Mouse (Mus musculus): ENCODE measurements around the gene Rhcg.

Rhcg gene

DNA sequence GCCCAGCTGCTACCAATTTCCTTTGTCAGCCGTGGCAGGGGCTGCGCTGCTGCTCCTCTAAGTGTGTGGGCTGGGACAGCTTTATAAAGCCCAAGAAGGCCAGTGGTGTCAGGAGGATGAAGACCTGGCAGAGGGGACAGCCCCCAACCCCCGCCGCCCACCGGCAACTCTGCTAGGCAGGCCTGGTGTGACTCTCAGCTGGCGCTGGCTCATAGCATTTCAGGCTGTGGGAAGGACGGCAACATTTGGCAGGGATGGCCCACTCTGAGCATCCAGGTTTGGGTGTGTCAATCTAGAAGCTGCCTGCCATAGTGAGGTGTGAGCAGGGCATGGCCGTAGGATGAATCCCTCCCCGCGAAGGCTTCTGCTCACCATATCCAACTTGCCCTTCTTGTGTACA is 17.3 kb downstream of the Rhcg start:
- DNase-seq, result no peak

GRCm38 (mm10) chr7:79594854-79595253 is 22.6 kb downstream of the Rhcg start:
- DNase-seq, result peak; percentile 90 to 92

GRCm38 (mm10) chr7:79591812-79592731 is 25.4 kb downstream of the Rhcg start:
- peak; percentile 62 to 72 for DNase-seq

GRCm38 (mm10) chr7:79590560-79591110 is 26.8 kb downstream of the Rhcg start:
- no peak for DNase-seq

DNA sequence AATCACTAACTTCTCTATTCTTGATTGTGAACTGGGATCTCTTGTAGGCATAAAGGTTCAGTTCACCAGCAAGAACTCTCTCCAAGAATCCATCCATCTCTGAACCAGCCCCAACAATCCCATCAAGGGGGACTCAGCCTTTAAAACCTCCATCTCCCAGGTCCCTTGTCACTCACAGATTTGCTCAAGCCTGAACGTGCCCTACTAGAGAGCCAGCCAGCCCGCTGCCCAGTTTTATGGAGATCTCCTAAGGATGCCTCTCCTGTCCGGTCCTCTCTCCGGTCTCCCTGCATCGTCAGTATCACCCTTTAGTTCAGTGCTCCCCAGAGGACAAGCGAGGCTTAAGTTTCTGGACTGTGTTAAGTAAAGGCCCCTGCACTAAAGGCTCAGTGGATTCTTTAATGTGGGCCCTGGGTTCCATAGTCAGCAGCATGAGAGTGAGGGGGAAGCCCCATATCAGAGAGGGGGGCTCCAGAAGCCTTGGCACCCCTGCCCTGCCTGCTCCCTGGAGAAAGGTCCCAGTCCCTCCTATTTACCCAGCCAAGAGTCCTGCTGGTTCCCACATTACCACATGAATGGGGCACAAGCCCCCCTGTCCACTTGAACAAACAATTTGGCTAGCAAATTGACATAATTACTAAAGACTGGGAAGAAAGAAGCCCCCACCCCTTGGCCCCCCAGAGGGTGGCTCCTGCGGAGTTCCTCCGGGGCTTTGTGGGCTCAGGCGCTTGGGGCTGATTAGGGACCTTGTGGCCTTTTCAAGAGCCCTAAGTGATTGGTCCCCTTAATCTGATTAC is 27.5 kb downstream of the Rhcg start:
- no peak for DNase-seq

- DNase-seq, result no peak
These were observed 29.2 kb downstream of the Rhcg start for GRCm38 (mm10) chr7:79588284-79588683.

DNA sequence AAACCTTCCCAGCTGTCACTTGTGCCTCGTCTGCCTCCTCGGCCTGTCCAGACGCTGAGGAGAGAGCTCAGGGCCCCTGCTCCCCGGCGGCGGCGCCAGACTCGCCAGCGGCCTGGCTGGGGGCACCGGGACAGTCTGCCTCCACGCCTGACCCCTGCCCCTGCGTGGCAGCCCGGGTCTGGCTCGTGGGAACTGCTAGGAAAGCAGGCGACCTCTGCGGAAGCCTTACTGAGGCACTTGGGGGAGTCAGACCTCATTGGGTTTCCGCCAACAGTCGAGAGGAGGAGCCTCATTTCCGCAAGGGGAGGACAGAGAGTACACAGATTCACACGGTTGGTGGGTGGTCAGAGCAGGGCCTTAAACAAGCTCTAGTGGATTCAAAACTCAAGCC is 38.6 kb downstream of the Rhcg start:
- DNase-seq, result peak; percentile 39 to 48

DNA sequence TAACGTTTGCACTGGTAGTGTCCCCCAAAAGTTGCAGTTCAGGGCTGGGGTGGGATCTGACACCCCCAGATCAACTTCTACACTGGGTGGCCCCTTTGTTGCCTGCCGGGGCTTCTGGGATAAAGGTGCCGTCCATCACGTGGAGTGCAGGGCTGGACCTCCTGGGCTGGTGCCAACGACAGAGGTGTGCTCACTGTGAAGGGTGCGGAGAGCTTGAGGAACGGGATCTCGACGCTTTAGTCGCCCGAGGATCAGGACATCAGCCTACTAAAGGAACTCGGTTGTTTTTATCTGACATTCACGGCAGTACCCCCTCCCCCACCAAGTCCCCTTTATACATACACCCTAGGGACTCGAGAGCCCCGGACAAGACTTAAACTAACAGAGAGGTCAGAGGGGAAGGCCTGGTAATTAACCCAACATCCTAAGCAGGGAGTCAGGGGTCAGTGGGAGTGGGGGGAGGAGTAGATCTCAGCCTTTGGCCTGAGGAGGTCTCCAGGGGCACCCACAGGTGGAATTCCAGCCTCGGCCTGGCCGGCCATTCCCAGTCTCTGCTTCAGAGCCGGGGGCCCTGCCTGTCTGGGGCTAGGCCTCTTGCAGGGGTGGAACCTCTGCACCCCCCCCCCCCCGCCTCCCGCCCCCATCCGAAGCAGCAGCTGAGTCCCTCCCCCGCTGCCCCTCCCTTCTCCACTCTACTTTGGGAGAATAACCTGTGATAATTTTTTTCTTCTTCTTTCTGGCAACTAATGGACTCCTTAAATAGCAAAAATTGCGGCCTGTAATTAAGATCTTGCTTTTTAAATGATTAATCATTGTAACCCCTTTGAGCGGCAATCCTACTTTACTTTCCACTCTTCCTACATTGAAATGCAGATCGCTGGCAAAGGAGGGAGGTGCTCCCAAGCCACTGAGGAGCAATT is 39.3 kb downstream of the Rhcg start:
- peak in 1 of 2 experiments; percentile 50 for DNase-seq

DNA sequence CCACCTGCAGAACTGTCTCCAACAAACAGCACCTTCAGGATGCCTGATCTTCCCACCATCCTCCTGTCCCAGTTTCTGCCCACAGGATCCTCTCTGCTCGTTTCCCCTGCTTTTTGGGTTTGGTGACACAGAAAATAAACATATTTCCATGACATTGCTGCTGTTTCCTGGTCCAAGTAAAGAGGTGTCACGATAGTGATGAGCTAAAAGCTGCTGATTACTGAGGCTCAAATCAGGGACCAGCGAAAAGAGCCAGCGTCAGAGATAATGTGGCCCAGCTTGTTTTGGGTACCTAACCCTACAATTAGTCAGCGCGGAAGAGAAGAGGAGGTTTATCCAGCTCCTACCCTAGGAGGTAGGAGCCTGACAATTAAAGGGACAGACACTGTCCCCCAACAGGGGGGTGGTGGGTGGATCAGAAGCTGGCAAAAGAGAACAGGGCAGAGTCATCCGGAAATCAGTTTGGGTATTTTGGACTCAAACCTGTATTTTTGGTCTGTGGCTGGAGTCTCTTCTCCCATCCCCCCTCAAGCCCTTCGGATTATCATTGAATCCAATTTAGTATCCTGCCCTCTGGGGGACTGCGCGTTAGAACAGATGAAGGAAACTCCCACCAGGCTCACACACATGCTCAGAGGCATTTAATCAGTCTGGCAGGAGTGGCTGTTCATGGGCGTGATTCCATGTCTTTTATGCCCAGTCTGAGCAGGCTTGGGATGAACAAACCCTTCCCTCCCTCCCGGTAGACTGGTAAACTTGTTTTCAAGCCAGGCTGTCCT is 40.2 kb downstream of the Rhcg start:
- DNase-seq, result peak; percentile 70 to 77

- peak; percentile 74 to 85 for DNase-seq
These were observed 40.8 kb downstream of the Rhcg start for GRCm38 (mm10) chr7:79576659-79577058.

DNA sequence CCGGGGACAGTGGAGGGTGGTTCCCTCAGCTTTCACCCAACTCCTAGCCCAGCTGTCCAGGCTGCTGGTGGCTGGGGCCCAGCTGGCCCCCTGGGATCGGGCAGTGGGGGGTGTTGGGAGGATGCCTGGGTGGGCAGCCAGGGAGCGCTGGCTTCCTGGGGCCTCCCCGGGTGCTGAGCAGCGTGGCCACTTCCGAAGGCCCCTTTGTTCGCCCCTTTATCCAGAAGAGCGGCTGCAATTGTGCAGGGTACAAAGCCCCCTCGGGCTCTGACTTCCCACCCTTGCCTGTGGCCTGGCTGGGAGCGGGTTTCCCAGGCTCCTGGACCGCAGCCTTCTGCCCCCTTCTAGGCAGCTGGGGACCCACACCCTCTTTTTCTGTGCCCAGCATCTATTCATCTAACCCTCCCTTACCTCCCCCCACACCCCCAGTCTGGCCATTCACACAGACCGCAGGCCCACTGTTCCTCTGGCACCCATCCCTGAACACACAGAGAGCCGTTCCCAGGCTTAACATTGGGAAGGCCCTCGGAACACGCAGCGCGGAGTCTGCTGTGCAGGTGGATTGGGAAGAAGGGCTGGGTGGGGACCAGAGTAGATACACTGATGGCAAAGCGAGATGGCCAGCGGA is 45.2 kb downstream of the Rhcg start:
- peak; percentile 42 to 44 for DNase-seq

- DNase-seq, result no peak
These were observed 48.4 kb downstream of the Rhcg start for GRCm38 (mm10) chr7:79568937-79569535.

- DNase-seq, result no peak
These were observed 49.2 kb downstream of the Rhcg start for GRCm38 (mm10) chr7:79568212-79568611.

DNA sequence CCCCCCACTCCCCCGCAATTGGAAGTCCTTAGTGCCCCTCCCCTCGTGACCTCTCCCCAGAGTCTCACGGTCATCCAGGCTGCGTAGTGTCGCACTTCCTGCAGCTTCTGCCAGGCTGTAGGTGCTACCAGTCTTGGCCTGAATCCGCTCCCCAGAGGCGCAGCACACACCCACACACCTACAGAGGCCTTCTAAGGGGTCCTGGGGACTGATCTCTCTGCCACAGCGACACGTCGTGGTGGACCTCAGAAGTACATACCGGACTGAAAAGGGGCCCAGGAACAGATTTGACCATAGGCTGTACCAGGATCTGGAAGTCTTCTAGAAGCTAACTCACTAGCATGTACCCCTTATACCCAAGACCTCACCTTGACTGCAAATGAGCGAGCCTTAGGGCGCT is 53.8 kb downstream of the Rhcg start:
- DNase-seq, result peak; percentile 40 to 69

- no peak for DNase-seq
These were observed 55.1 kb downstream of the Rhcg start for GRCm38 (mm10) chr7:79562385-79562784.

DNA sequence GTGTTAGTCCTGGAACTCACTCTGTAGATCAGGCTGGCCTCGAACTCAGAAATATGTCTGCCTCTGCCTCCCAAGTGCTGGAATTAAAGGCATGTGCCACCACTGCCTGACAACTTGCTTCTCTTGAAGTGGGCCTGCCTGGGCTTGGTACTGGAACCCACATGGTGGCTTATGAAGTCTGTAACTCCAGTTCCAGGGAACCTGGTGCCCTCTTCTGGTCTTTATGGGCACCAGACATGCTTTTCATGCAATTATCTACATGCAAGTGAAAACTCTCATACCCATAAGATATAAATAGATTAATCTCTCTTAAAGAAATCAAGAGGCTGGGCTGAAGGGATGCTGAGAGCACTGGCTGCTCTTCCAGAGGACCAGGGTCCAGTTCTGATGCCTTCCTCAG is 58.8 kb downstream of the Rhcg start:
- DNase-seq, result no peak

DNA sequence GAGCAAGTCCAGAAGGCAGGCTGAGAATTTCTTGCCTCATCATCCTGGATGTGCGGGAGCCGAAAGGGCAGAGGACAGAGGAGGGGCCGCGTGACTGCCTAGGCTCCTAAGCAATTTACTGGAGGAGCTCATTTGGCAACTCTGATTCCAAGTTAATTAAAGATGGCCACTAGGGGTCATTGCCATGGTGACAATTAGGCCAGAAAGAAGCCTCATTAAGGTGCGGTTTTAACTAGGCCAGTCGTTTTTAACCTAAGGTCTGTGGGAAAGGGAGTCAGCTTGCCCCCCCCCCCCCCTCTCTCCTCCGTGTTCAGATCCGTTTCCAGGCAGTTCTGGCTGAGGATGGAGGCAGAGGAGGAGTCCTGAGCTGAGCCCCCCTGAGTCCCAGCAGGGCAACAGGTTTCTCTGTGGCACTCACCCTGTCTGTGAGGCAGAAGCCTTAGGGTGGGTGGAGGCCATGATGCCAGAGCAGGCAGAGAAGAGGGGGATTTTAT is 59.7 kb downstream of the Rhcg start:
- DNase-seq, result no peak

DNA sequence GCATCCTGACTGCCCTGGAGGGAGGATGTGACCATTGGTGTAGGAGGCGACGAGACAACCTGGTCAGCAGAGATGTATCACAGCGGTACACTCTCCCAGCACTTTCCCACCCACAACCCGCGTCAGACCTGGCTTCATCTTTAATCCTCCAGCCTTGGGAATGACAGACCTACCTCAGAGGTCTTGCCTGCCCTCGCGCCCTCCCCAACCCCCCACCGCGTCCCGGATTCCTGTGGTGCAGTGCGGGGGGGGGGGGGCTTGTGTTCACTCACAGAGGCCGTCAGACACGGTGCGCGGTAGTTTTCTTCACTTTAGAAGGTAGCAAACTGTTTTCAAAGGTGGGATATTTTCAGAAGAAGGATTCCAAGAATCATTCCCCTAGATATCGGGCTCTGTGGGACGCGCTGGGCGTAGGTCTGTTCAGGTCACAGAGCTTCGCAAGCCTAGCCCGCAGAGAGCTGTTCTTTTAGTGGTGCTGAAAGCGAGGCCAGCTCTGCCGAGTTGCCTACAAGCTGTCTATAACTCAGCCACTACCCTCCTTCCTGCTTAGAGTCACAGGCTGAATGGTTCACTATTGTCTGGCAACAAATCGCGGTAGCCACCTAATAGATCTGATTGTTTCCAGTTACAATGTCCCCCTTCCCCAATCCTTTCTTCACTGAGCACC is 62.0 kb downstream of the Rhcg start:
- DNase-seq, result no peak

DNA sequence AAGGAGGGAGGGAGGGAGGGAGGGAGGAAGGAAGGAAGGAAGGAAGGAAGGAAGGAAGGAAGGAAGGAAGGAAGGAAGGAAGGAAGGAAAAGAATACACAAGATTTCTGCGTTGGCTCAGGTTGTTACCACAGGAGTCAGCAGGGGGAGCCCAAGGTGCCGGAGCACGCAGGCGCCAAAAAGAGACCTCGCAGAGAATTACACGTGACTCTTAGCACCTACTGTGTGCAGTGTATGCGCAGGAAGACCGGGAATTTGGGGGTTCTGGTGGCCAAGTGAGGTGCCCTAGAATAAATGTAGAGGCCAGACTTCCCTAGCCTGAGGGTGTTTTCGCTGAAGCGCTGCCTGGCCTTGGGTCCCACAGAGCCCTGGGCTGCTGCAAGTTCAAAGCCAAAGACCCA is 64.8 kb downstream of the Rhcg start:
- peak; percentile 59 to 70 for DNase-seq
